Mouse (Mus musculus) ES-E14 (cell line): ENCODE measurements around the gene Nr1h4.
A peak's percentile ranks its signal among the peaks of the same experiment; 100 is the strongest.

Source experiments
- ZC3H11A ChIP-seq: IDR thresholded peaks from 2 replicates; pipeline ENCODE4 v1.6.1; 2012; ENCODE audit warnings: low read depth, mild to moderate bottlenecking, inconsistent platforms, low read length, borderline replicate concordance
- ZNF384 ChIP-seq: IDR thresholded peaks from 2 replicates; pipeline ENCODE4 v1.6.1; 2012; ENCODE audit warnings: low read depth, low read length, inconsistent platforms

- TF ChIP-seq ZC3H11A (no peak), ZNF384 (peak; percentile 92)
These were observed 98.7 kb downstream of the Nr1h4 start for GRCm38 (mm10) chr10:89434509-89435210.
